Mouse (Mus musculus) left cerebral cortex, adult 18-20 months (tissue): ENCODE results near the gene Tmed9. TPM values are rescaled to one million over a fixed set of nuclear protein-coding genes. Genes with fewer than 3 reads are reported as not detected.
"Not testable (repeated sequence)": the region's sequence is repeated elsewhere in the genome, so short reads cannot be mapped to it uniquely, and the experiment has no call there.

Experiments used
- DNase-seq, 2 experiments: peaks; one replicate each; pipeline ENCODE4 v3.0.0; 2021 to 2022; ENCODE audit warnings: low spot score in 2 of 2, mixed read lengths in 1 of 2
- total RNA-seq, 2 experiments: library from RNA; stranded (reverse); gene quantifications; 2 replicates each; pipeline ENCODE4 v1.2.3; 2021

Gene Tmed9
- total RNA-seq, 2 experiments from 2014 or later, result 133 to 142 TPM

GRCm38 (mm10) chr13:55601611-55602010 lies 28.1 kb downstream of the Tmed9 start:
- peak; percentile 79 to 89 for DNase-seq

- no peak for DNase-seq
These were observed 31.1 kb downstream of the Tmed9 start for GRCm38 (mm10) chr13:55604606-55605005.

- peak in 1 of 2 experiments; percentile 48 for DNase-seq
These were observed 33.5 kb downstream of the Tmed9 start for GRCm38 (mm10) chr13:55606899-55607623.

GRCm38 (mm10) chr13:55607624-55608006 lies 34.1 kb downstream of the Tmed9 start:
- no peak for DNase-seq

- DNase-seq, result no peak
These were observed 38.5 kb downstream of the Tmed9 start for GRCm38 (mm10) chr13:55611996-55612395.

GRCm38 (mm10) chr13:55613471-55613870 lies 39.9 kb downstream of the Tmed9 start:
- no peak for DNase-seq

- DNase-seq, result no peak
These were observed 45.8 kb downstream of the Tmed9 start for GRCm38 (mm10) chr13:55619328-55619727.

- no peak for DNase-seq
These were observed 46.7 kb downstream of the Tmed9 start for GRCm38 (mm10) chr13:55620275-55620674.

GRCm38 (mm10) chr13:55622156-55622648 lies 48.7 kb downstream of the Tmed9 start:
- DNase-seq, result not testable (repeated sequence)

GRCm38 (mm10) chr13:55622649-55623541 lies 49.4 kb downstream of the Tmed9 start, which contains the start of gene Caml:
Caml (plus strand) TSS chr13:55623005.
- DNase-seq, result peak; percentile 78 to 86

- DNase-seq, result peak; percentile 89 to 91
These were observed 61.2 kb downstream of the Tmed9 start, which contains the start of gene Ddx46 for GRCm38 (mm10) chr13:55634639-55635127. Ddx46 (plus strand) TSS chr13:55635027.

- DNase-seq, result no peak
These were observed 61.6 kb downstream of the Tmed9 start for GRCm38 (mm10) chr13:55635146-55635571.

GRCm38 (mm10) chr13:55636185-55636983 lies 62.9 kb downstream of the Tmed9 start:
- no peak for DNase-seq

- DNase-seq, result peak; percentile 71 to 78
These were observed 66.9 kb downstream of the Tmed9 start for GRCm38 (mm10) chr13:55640480-55640879.

GRCm38 (mm10) chr13:55644525-55644924 lies 71.0 kb downstream of the Tmed9 start:
- no peak for DNase-seq

Other genes with a start within 250 kb of the Tmed9 start
- 1 to 10 TPM; 1.1 to 1.8 TPM for gene Mxd3, start 243.9 kb upstream of the Tmed9 start, total RNA-seq
- gene Lman2, start 210.9 kb upstream of the Tmed9 start, total RNA-seq, result 10 to 100 TPM; 54.4 to 59.1 TPM
- gene Rgs14, start 204.0 kb upstream of the Tmed9 start, total RNA-seq, result 10 to 100 TPM; 57.5 to 60.7 TPM
- not detected for gene Slc34a1, start 175.5 kb upstream of the Tmed9 start, total RNA-seq
- gene Pfn3, start 158.5 kb upstream of the Tmed9 start, total RNA-seq, result not detected
- gene F12, start 146.9 kb upstream of the Tmed9 start, total RNA-seq, result under 1 TPM; 0.33 to 0.68 TPM
- 10 to 100 TPM; 63.2 to 64.6 TPM for gene Grk6, start 128.7 kb upstream of the Tmed9 start, total RNA-seq
- gene Prr7, start 109.5 kb upstream of the Tmed9 start, total RNA-seq, result 10 to 100 TPM; 66.6 to 70.1 TPM
- gene Dbn1, start 85.6 kb upstream of the Tmed9 start, total RNA-seq, result 100 to 1,000 TPM; 263 to 271 TPM
- gene Pdlim7, start 60.1 kb upstream of the Tmed9 start, total RNA-seq, result 100 to 1,000 TPM in 1 of 2 experiments, 10 to 100 TPM in 1; 91.7 to 101 TPM
- gene Dok3, start 44.4 kb upstream of the Tmed9 start, total RNA-seq, result 10 to 100 TPM in 1 of 2 experiments, 1 to 10 TPM in 1; 9.1 to 12.2 TPM
- gene Ddx41, start 37.1 kb upstream of the Tmed9 start, total RNA-seq, result 10 to 100 TPM; 52.2 to 62.0 TPM
- 10 to 100 TPM; 77.0 to 81.8 TPM for gene Fam193b, start 2.6 kb upstream of the Tmed9 start, total RNA-seq
- 10 to 100 TPM; 27.2 TPM for gene B4galt7, start 26.2 kb downstream of the Tmed9 start, total RNA-seq
- gene Caml, start 49.3 kb downstream of the Tmed9 start, total RNA-seq, result 10 to 100 TPM; 37.1 to 43.7 TPM
- gene Ddx46, start 61.3 kb downstream of the Tmed9 start, total RNA-seq, result 10 to 100 TPM; 40.3 to 45.4 TPM
- gene B230219D22Rik, start 119.4 kb downstream of the Tmed9 start, total RNA-seq, result 10 to 100 TPM; 70.9 to 73.2 TPM
- 10 to 100 TPM; 77.1 to 84.5 TPM for gene Txndc15, start 140.9 kb downstream of the Tmed9 start, total RNA-seq
- gene Pcbd2, start 153.6 kb downstream of the Tmed9 start, total RNA-seq, result 10 to 100 TPM; 28.1 to 29.8 TPM
- under 1 TPM in 1 of 2 experiments, not detected in 1; 0.37 TPM for gene Catsper3, start 210.8 kb downstream of the Tmed9 start, total RNA-seq